Mouse (Mus musculus): Measurements from ENCODE around the gene Hif1an. TPM values are rescaled to one million over a fixed set of nuclear protein-coding genes. Genes with fewer than 3 reads are reported as not detected.

Gene Hif1an
- polyA plus RNA-seq, 1 experiment: 17.0 TPM

DNA sequence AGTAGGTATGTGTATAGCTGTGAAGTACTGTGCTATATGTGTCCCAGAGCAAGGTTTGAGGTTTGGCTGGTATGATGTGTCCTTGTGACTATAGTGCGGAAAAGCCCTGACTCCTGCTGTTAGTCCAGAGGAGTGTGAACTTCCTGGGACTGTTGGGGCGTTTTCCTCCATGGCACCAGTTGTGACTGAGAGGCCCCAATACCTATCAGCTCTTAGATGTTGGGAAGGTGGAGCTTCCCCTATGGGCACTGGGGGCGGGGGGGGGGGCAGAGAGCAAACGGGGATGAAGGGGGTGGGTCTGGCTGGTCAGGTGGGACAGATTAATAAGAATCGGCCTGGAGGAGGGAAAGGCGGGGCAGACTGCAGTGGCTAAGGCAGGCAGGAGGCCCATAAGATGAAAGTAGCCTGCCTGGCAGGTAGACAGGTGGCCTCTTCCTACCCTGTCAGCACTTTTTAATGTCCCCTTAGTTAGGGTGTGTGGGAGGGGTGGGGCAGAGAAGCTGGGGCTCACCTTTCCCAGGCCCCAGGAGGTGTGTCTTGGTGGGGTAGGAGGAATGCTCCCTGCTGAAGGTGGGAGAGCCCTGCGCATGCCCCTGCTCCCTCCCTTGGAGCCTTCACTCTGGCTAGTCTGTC lies 27.1 kb downstream of the Hif1an start:
- no peak overlapping the region for H3K4me3 ChIP-seq (ENCODE audit: insufficient read depth, low read depth, low read length)
- WGBS: 57% methylated on average over 7 of the region's 7 CpGs
- H3K36me3 ChIP-seq (ENCODE audit: control insufficient read depth, insufficient read depth, low read length): no peaks in the 10 kb centered on the region
- H3K4me1 ChIP-seq (ENCODE audit: control insufficient read depth, insufficient read depth, low read length): no peaks in the 10 kb centered on the region
- no peaks in the 10 kb centered on the region for H3K27me3 ChIP-seq (replicated peaks; ENCODE audit: control insufficient read depth, insufficient read depth, low read length)
- no peak for DNase-seq
- TF ChIP-seq POLR2A (IDR thresholded peaks at IDR 0.05; ENCODE audit: low read depth, low read length): no peak
- TF ChIP-seq CTCF (conservative IDR thresholded peaks at IDR 0.05; ENCODE audit: insufficient read depth, insufficient read length, low read depth, low read length): no peak
- no peak overlapping the region for H3K27ac ChIP-seq (ENCODE audit: insufficient read depth, low read depth, low read length)

DNA sequence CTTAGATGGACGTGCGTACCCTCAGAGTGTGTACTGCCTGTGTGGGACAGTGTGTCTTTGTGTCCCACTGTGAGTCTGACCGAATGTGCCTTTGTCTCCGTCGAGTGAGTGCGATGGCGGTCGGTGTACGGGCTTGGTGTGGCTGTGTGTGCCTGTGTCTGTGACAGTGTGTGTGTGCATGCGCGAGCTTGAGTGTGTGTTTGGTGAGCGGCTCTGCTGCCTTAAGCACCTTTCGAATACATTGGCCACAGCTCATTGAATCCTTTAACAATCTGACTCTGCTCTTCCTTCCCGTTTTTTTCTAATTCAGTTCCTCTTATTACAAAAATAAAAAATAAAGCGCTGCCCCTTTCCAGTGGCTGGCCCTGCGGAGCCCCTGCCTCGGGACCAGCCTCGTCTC lies 28.3 kb downstream of the Hif1an start:
- WGBS: 74% methylated on average over 18 of the region's 18 CpGs
- Histone ChIP-seq H3K4me3 (ENCODE audit: insufficient read depth, low read depth, low read length) (no peak overlapping the region), H3K36me3 (ENCODE audit: control insufficient read depth, insufficient read depth, low read length) (no peaks in the 10 kb centered on the region), H3K4me1 (ENCODE audit: control insufficient read depth, insufficient read depth, low read length) (no peaks in the 10 kb centered on the region), H3K27me3 (replicated peaks; ENCODE audit: control insufficient read depth, insufficient read depth, low read length) (no peaks in the 10 kb centered on the region), H3K27ac (ENCODE audit: insufficient read depth, low read depth, low read length) (no peak overlapping the region)
- no peak for DNase-seq
- TF ChIP-seq CTCF (conservative IDR thresholded peaks at IDR 0.05; ENCODE audit: insufficient read depth, insufficient read length, low read depth, low read length) (no peak), POLR2A (IDR thresholded peaks at IDR 0.05; ENCODE audit: low read depth, low read length) (no peak)

DNA sequence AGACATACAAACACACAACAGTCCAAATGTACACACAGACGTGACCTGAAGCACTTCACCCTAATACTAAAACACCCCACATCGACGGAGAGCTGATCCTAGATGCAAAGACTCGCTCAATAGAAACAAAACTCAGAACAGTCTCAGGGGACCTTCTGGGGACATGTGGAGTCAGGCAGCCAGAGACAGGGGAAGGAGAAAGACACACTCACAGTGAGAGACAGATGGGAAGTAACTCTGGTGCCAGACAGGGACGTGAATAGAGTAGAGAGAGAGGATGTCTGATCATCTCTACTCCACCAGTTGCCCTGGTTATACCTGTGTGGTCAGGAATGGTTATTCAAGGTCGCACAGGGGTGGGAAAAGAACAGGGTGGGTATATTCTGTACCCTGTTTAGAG lies 29.0 kb downstream of the Hif1an start:
- Histone ChIP-seq H3K27ac (ENCODE audit: insufficient read depth, low read depth, low read length) (no peak overlapping the region), H3K27me3 (replicated peaks; ENCODE audit: control insufficient read depth, insufficient read depth, low read length) (no peaks in the 10 kb centered on the region), H3K36me3 (ENCODE audit: control insufficient read depth, insufficient read depth, low read length) (no peaks in the 10 kb centered on the region), H3K4me1 (ENCODE audit: control insufficient read depth, insufficient read depth, low read length) (no peaks in the 10 kb centered on the region), H3K4me3 (ENCODE audit: insufficient read depth, low read depth, low read length) (no peak overlapping the region)
- DNase-seq: no peak
- 70% methylated on average over 6 of the region's 6 CpGs for WGBS
- TF ChIP-seq CTCF (conservative IDR thresholded peaks at IDR 0.05; ENCODE audit: insufficient read depth, insufficient read length, low read depth, low read length): no peak
- no peak for TF ChIP-seq POLR2A (IDR thresholded peaks at IDR 0.05; ENCODE audit: low read depth, low read length)

DNA sequence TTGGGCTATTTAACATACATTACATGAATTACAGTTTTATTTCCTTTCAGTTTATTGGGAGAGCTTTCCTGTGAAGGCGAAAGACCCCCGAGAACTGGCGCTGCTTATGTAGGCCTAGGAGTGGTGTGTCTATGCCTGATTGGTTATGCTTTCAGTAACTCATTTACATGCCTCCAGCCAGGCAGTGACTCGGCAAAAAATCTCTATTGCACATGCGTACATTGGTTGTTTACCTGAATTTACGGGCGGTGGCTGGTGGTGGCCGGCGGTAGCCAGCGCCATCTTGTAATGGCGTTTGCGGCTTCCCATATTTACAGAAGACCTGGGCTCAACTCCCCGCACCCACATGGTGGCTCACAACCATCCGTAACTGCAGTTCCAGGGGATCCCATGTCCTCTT lies 31.5 kb downstream of the Hif1an start:
- no peak for DNase-seq
- Histone ChIP-seq H3K4me1 (ENCODE audit: control insufficient read depth, insufficient read depth, low read length) (no peaks in the 10 kb centered on the region), H3K4me3 (ENCODE audit: insufficient read depth, low read depth, low read length) (no peak overlapping the region), H3K27me3 (replicated peaks; ENCODE audit: control insufficient read depth, insufficient read depth, low read length) (no peaks in the 10 kb centered on the region), H3K27ac (ENCODE audit: insufficient read depth, low read depth, low read length) (no peak overlapping the region), H3K36me3 (ENCODE audit: control insufficient read depth, insufficient read depth, low read length) (no peaks in the 10 kb centered on the region)
- 96% methylated on average over 14 of the region's 14 CpGs for WGBS
- TF ChIP-seq CTCF (conservative IDR thresholded peaks at IDR 0.05; ENCODE audit: insufficient read depth, insufficient read length, low read depth, low read length) (no peak), POLR2A (IDR thresholded peaks at IDR 0.05; ENCODE audit: low read depth, low read length) (no peak)

DNA sequence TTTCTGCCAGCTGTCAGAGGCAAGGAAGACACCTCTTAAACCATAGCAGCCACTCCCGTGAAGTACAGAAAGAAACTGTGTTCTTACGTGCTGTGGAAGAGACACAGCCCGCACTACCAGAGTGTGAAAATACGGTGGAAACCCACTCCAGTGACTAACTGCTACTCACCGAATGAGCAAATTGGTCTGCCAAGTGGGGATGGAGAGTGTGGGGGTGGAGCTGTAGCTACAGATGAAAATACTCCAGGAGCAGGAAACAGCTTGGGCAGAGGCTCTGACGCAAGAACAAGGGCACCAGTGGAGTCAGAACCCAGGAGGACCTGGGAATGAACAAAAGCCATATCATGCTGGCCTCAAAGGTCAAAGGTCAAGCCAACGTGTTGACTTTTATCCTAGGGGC lies 55.5 kb downstream of the Hif1an start:
- Histone ChIP-seq H3K27ac (ENCODE audit: insufficient read depth, low read depth, low read length) (no peak overlapping the region), H3K27me3 (replicated peaks; ENCODE audit: control insufficient read depth, insufficient read depth, low read length) (no peaks in the 10 kb centered on the region), H3K4me3 (ENCODE audit: insufficient read depth, low read depth, low read length) (no peak overlapping the region), H3K36me3 (ENCODE audit: control insufficient read depth, insufficient read depth, low read length) (no peaks in the 10 kb centered on the region), H3K4me1 (ENCODE audit: control insufficient read depth, insufficient read depth, low read length) (no peaks in the 10 kb centered on the region)
- TF ChIP-seq POLR2A (IDR thresholded peaks at IDR 0.05; ENCODE audit: low read depth, low read length) (no peak), CTCF (conservative IDR thresholded peaks at IDR 0.05; ENCODE audit: insufficient read depth, insufficient read length, low read depth, low read length) (no peak)
- no peak for DNase-seq
- 59% methylated on average over 7 of the region's 7 CpGs for WGBS

Other genes starting within 250 kb of the Hif1an start
- 0.23 and 0.26 TPM in 2 replicates for gene Scd4, start 229.8 kb upstream of the Hif1an start, polyA plus RNA-seq (2012; rRNA removed)
- gene Scd1, start 155.0 kb upstream of the Hif1an start, polyA plus RNA-seq (2012; rRNA removed): 3,910 and 4,173 TPM in 2 replicates
- gene Wnt8b, start 69.4 kb upstream of the Hif1an start, polyA plus RNA-seq (2012; rRNA removed): 0.11 and 0.14 TPM in 2 replicates
- 5.3 and 6.8 TPM in 2 replicates for gene Sec31b, start 17.0 kb upstream of the Hif1an start, polyA plus RNA-seq (2012; rRNA removed)
- gene Gm20538, start 10.0 kb upstream of the Hif1an start, polyA plus RNA-seq (2012; rRNA removed): not detected in 2 replicates
- gene Ndufb8, start 7.4 kb upstream of the Hif1an start, polyA plus RNA-seq (2012; rRNA removed): 1,573 and 1,885 TPM in 2 replicates
- 25.8 and 29.7 TPM in 2 replicates for gene Pax2, start 193.2 kb downstream of the Hif1an start, polyA plus RNA-seq (2012; rRNA removed)